Mouse (Mus musculus): ENCODE results near the gene Specc1.

The Specc1 gene

GRCm38 (mm10) chr11:61956572-61957295 is at the start of gene Specc1:
TSS of gene Specc1 (plus strand) at chr11:61956763.
- in situ Hi-C loops (cut with MseI, MboI), result loop anchor here in 1 of 2 experiments (10.0 kb wide), 1 partner anchor 318 kb away; no protein-coding TSS in a partner anchor

GRCm38 (mm10) chr11:61908315-61908714 is 48.2 kb upstream of the Specc1 start:
- in situ Hi-C loops (cut with MseI, MboI), result no loop called here

GRCm38 (mm10) chr11:61919702-61920101 is 36.9 kb upstream of the Specc1 start:
- in situ Hi-C loops (cut with MseI, MboI), result no loop called here

GRCm38 (mm10) chr11:61923309-61923708 is 33.3 kb upstream of the Specc1 start:
- in situ Hi-C loops (cut with MseI, MboI), result no loop called here

- in situ Hi-C loops (cut with MseI, MboI), result no loop called here
Observed at GRCm38 (mm10) chr11:61929323-61930097, 27.1 kb upstream of the Specc1 start.

GRCm38 (mm10) chr11:61930098-61930517 is 26.5 kb upstream of the Specc1 start, which contains the start of gene Akap10:
TSS of gene Akap10 (minus strand) at chr11:61930252.
- in situ Hi-C loops (cut with MseI, MboI), result no loop called here

GRCm38 (mm10) chr11:61930640-61931586 is 25.6 kb upstream of the Specc1 start:
- in situ Hi-C loops (cut with MseI, MboI), result no loop called here

GRCm38 (mm10) chr11:61937761-61938160 is 18.8 kb upstream of the Specc1 start:
- in situ Hi-C loops (cut with MseI, MboI), result no loop called here

- in situ Hi-C loops (cut with MseI, MboI), result no loop called here
Observed at GRCm38 (mm10) chr11:61942903-61943302, 13.7 kb upstream of the Specc1 start.

GRCm38 (mm10) chr11:61944417-61944816 is 12.1 kb upstream of the Specc1 start:
- in situ Hi-C loops (cut with MseI, MboI), result no loop called here

GRCm38 (mm10) chr11:61946608-61947007 is 10.0 kb upstream of the Specc1 start:
- in situ Hi-C loops (cut with MseI, MboI), result no loop called here

GRCm38 (mm10) chr11:61949315-61949714 is 7.2 kb upstream of the Specc1 start:
- in situ Hi-C loops (cut with MseI, MboI), result no loop called here

- in situ Hi-C loops (cut with MseI, MboI), result loop anchor here (5.0 to 10.0 kb wide), 4 partner anchors 87 to 324 kb away; no protein-coding TSS in a partner anchor
Observed at GRCm38 (mm10) chr11:61950632-61951031, 5.9 kb upstream of the Specc1 start.

- in situ Hi-C loops (cut with MseI, MboI), result loop anchor here in 1 of 2 experiments (10.0 kb wide), 1 partner anchor 320 kb away; no protein-coding TSS in a partner anchor
Observed at GRCm38 (mm10) chr11:61955136-61955535, 1.4 kb upstream of the Specc1 start.

GRCm38 (mm10) chr11:61955951-61956350 is 612 bp upstream of the Specc1 start:
- in situ Hi-C loops (cut with MseI, MboI), result loop anchor here in 1 of 2 experiments (10.0 kb wide), 1 partner anchor 319 kb away; no protein-coding TSS in a partner anchor

- in situ Hi-C loops (cut with MseI, MboI), result loop anchor here in 1 of 2 experiments (10.0 kb wide), 1 partner anchor 317 kb away; no protein-coding TSS in a partner anchor
Observed at GRCm38 (mm10) chr11:61957296-61957813, 792 bp downstream of the Specc1 start.

- in situ Hi-C loops (cut with MseI, MboI), result loop anchor here in 1 of 2 experiments (10.0 kb wide), 1 partner anchor 316 kb away; no protein-coding TSS in a partner anchor
Observed at GRCm38 (mm10) chr11:61958706-61959105, 2.1 kb downstream of the Specc1 start.

- in situ Hi-C loops (cut with MseI, MboI), result no loop called here
Observed at GRCm38 (mm10) chr11:61960096-61960495, 3.5 kb downstream of the Specc1 start.

- in situ Hi-C loops (cut with MseI, MboI), result no loop called here
Observed at GRCm38 (mm10) chr11:61962684-61963083, 6.1 kb downstream of the Specc1 start.

- in situ Hi-C loops (cut with MseI, MboI), result no loop called here
Observed at GRCm38 (mm10) chr11:61963193-61963592, 6.6 kb downstream of the Specc1 start.

GRCm38 (mm10) chr11:61964611-61965010 is 8.0 kb downstream of the Specc1 start:
- in situ Hi-C loops (cut with MseI, MboI), result no loop called here
